Mouse (Mus musculus) olfactory bulb, adult 2 months (tissue): ENCODE measurements around the gene Utrn.

Experiments used
- CTCF ChIP-seq: fragments of 200-500 bp; IDR thresholded peaks from 2 replicates; pipeline ENCODE4 v1.5.1; 2012; ENCODE audit warnings: low read depth, mild to moderate bottlenecking, low read length, moderate library complexity; ENCODE audit not compliant: insufficient read depth
- POLR2A ChIP-seq: fragments of 200-500 bp; IDR thresholded peaks from 2 replicates; pipeline ENCODE4 v1.6.1; 2012; ENCODE audit warnings: mild to moderate bottlenecking, low read depth, low read length, moderate library complexity; ENCODE audit not compliant: insufficient read depth

DNA sequence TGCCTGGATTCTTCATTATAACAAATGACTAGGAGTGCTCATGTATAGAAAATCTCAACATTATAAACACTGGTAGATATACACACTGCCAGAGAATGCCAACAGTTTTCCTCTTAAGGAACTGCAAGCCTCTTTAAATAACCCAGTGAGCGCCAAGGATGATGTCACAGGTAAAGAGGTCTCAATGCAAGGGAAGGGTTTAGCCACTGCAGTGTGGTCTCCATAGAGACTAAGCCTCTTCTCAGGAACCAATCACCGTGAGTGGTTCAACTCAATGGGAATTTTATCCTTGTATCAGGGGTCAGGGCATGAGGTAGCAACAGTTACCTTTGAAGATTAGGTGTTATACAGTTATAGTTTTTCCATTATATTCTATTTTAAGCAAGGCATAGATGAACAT is 469.7 kb downstream of the Utrn start:
- TF ChIP-seq CTCF (no peak), POLR2A (no peak)
